Mouse (Mus musculus): ENCODE measurements at regions not wholly inside any gene's neighbourhood (a gene's known extent, or its start where the extent isn't known, plus 50 kb on each side); places are given as distances from the start of the nearest gene placed in this dataset.

DNA sequence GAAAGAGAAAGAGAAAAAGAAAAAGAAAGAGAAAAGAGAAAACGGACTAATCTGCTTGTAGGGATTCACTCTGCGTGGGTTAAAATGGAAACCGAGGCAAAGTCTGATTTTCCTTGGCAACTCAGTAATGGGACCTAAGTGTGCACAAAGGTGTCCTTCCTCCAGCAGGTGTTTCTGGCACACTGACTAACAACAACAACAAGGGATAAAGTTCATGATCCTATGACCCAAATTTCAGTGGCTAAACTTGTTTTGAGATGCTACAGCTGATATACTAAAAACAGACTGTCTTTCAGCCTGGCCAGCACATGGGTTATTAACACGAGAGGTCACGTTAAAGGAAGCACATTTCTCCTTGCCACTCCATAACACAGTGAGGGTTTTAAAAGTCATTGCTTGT lies 116.7 kb downstream of the Il20rb start:
- no peak overlapping the region for H3K4me2 ChIP-seq
- no peaks in the 10 kb centered on the region for H3K36me3 ChIP-seq
- no peaks in the 10 kb centered on the region for H3K9me3 ChIP-seq
- no peak for ATAC-seq (ENCODE audit: insufficient number of reproducible peaks, insufficient read depth, low FRiP score, low TSS enrichment, low read depth)
- no peaks in the 10 kb centered on the region for H3K27me3 ChIP-seq
- WGBS: 84% methylated on average over 5 of the region's 5 CpGs
- H3K9ac ChIP-seq (replicated peaks): no peak overlapping the region
- H3K4me1 ChIP-seq (replicated peaks): no peaks in the 10 kb centered on the region
- H3K4me3 ChIP-seq (replicated peaks): no peak overlapping the region
- no peak overlapping the region for H3K27ac ChIP-seq

DNA sequence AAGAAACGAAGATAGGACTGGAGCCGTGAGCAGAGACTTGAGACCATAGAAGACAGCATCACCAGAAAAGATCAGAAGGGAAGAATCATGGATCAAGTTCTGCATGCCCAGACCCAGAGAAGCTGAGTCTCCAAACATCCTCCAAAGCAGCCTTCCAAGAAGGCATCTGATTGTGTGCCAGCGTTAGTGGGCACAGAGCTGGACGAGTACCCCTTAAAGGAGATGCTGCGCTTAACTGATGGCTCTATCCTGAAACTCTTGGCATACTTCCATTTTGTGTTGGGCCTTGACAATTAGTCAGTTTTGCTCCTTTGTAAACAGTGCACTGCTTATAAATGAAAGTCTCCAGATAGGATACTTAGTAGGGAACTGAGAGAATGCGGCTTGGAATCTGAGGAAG lies 119.8 kb downstream of the Il20rb start:
- no peaks in the 10 kb centered on the region for H3K27me3 ChIP-seq
- 78% methylated on average over 6 of the region's 6 CpGs for WGBS
- H3K36me3 ChIP-seq: no peaks in the 10 kb centered on the region
- ATAC-seq (ENCODE audit: insufficient number of reproducible peaks, insufficient read depth, low FRiP score, low TSS enrichment, low read depth): no peak
- no peak overlapping the region for H3K27ac ChIP-seq
- no peak overlapping the region for H3K4me2 ChIP-seq
- H3K9ac ChIP-seq (replicated peaks): no peak overlapping the region
- H3K4me1 ChIP-seq (replicated peaks): no peaks in the 10 kb centered on the region
- H3K9me3 ChIP-seq: no peaks in the 10 kb centered on the region
- no peak overlapping the region for H3K4me3 ChIP-seq (replicated peaks)

DNA sequence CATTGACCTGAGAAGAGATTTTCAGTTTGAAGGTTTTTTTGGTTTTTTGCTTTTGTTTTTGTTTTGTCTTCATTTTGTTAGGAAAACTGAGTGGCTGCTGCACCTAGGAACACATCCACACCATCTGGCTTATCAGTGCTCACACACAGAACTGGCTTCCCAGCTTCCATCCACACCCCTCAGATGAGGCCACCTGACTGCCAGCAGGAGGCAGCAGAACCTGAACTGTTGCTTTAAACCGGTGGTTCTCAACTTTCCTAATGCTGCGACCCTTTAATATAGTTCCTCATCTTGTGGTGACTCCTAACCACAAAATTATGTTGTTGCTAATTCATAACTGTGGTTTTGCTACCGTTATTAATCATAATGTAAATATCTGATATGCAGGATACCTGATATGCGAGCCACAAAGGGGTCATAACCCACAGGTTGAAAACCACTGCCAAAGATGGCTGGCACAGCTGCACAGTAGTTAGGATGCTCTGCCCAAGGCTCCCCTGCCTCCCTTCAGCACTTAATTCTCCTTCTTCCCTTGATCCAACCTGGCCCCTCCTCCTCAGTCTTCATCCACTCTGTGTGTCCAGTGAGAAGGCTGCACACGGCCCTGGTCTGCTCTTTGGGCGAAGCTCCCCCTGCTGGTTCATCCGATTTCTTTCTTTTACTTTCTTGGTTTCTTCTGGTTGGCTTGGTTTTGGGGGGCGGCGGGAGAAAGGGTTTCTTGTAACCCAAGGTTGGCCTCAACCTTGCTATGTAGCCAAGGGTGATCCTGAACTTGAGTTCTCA lies 126.5 kb downstream of the Il20rb start:
- Histone ChIP-seq H3K9me3 (no peaks in the 10 kb centered on the region), H3K4me3 (replicated peaks) (no peak overlapping the region), H3K36me3 (no peaks in the 10 kb centered on the region), H3K27ac (no peak overlapping the region), H3K4me1 (replicated peaks) (no peaks in the 10 kb centered on the region), H3K9ac (replicated peaks) (no peak overlapping the region), H3K4me2 (no peak overlapping the region), H3K27me3 (no peaks in the 10 kb centered on the region)
- WGBS: 69% methylated on average over 9 of the region's 9 CpGs
- no peak for ATAC-seq (ENCODE audit: insufficient number of reproducible peaks, insufficient read depth, low FRiP score, low TSS enrichment, low read depth)

GRCm38 (mm10) chr9:100357553-100357952 lies 129.0 kb downstream of the Il20rb start:
- H3K9ac ChIP-seq (replicated peaks): no peak overlapping the region
- no peaks in the 10 kb centered on the region for H3K27me3 ChIP-seq
- H3K4me3 ChIP-seq (replicated peaks): no peak overlapping the region
- H3K4me1 ChIP-seq (replicated peaks): no peaks in the 10 kb centered on the region
- no peaks in the 10 kb centered on the region for H3K36me3 ChIP-seq
- WGBS: 53% methylated on average over 12 of the region's 12 CpGs
- no peaks in the 10 kb centered on the region for H3K9me3 ChIP-seq
- no peak overlapping the region for H3K27ac ChIP-seq
- no peak for ATAC-seq (ENCODE audit: insufficient number of reproducible peaks, insufficient read depth, low FRiP score, low TSS enrichment, low read depth)
- H3K4me2 ChIP-seq: no peak overlapping the region

DNA sequence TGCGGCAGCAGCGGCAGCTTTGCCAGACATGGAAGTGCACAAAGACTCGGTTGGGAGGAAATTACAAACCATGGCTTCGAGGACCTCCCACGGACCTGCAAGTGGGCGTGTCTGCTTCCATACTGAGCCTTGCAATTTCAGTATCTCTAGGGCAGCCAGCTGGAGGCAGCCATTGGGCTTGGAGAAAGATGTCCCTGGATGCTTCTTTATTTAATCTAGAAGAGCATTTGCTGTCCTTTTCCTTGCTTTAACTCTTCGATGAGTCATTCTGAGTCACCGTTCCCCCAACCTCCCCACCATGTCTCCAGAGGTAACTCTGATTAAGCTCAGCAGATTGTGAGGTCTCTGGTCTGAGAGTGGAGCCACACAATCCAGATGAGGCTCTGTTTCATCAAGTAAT lies 145.8 kb downstream of the Il20rb start:
- no peaks in the 10 kb centered on the region for H3K36me3 ChIP-seq
- no peak overlapping the region for H3K4me3 ChIP-seq (replicated peaks)
- 81% methylated on average over 8 of the region's 8 CpGs for WGBS
- no peak overlapping the region for H3K9ac ChIP-seq (replicated peaks)
- no peaks in the 10 kb centered on the region for H3K4me1 ChIP-seq (replicated peaks)
- H3K27ac ChIP-seq: no peak overlapping the region
- no peaks in the 10 kb centered on the region for H3K27me3 ChIP-seq
- no peaks in the 10 kb centered on the region for H3K9me3 ChIP-seq
- H3K4me2 ChIP-seq: no peak overlapping the region
- ATAC-seq (ENCODE audit: insufficient number of reproducible peaks, insufficient read depth, low FRiP score, low TSS enrichment, low read depth): no peak

DNA sequence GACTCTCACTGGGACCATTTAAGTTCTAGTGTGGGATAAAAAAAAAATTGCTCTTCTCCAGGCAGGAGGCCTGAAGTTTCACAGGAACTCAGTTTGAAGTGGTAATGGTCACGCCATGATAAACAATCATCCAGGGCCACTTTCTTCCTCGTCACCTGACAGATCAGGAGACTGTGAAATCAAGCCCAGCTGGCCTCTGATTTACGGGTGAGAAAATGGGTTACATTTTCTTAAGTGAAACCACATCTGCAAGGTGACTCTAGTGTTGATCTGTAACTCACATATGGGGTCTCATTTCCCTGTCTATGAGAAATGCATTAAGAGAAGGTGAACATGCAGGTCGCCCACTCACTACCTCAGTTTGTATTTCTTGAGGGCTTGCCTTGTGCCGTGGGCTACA lies 178.8 kb downstream of the Il20rb start:
- H3K4me3 ChIP-seq (replicated peaks): no peak overlapping the region
- H3K4me1 ChIP-seq (replicated peaks): no peaks in the 10 kb centered on the region
- H3K4me2 ChIP-seq: no peak overlapping the region
- 29% methylated on average over 5 of the region's 5 CpGs for WGBS
- H3K9me3 ChIP-seq: no peaks in the 10 kb centered on the region
- H3K9ac ChIP-seq (replicated peaks): no peak overlapping the region
- ATAC-seq (ENCODE audit: insufficient number of reproducible peaks, insufficient read depth, low FRiP score, low TSS enrichment, low read depth): no peak
- no peaks in the 10 kb centered on the region for H3K27me3 ChIP-seq
- H3K27ac ChIP-seq: no peak overlapping the region
- no peaks in the 10 kb centered on the region for H3K36me3 ChIP-seq

DNA sequence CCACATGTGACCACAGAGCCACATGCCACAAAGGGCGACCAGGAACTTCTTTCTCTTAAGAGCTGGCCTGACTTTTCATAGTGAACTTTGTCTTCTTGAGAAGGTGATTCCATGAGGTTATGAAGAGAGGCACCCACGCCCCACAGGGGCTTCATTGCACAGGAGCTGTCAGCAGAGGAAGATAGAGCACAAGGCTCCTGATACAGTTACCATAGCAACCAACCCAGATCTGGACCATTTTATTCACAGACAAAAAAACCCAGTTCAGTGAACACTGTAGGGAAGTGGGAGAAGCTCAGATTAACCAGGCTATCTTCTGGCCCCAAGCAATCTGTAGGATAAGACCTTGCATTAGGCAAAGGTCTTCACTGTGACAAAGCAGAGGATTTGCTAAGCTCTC lies 179.2 kb downstream of the Il20rb start:
- no peak overlapping the region for H3K9ac ChIP-seq (replicated peaks)
- ATAC-seq (ENCODE audit: insufficient number of reproducible peaks, insufficient read depth, low FRiP score, low TSS enrichment, low read depth): no peak
- H3K4me2 ChIP-seq: no peak overlapping the region
- H3K36me3 ChIP-seq: no peaks in the 10 kb centered on the region
- H3K27me3 ChIP-seq: no peaks in the 10 kb centered on the region
- no peak overlapping the region for H3K27ac ChIP-seq
- no peak overlapping the region for H3K4me3 ChIP-seq (replicated peaks)
- no peaks in the 10 kb centered on the region for H3K9me3 ChIP-seq
- 75% methylated on average over 2 of the region's 2 CpGs for WGBS
- H3K4me1 ChIP-seq (replicated peaks): no peaks in the 10 kb centered on the region

- Histone ChIP-seq H3K27ac (no peak overlapping the region), H3K4me1 (replicated peaks) (no peaks in the 10 kb centered on the region), H3K4me3 (replicated peaks) (no peak overlapping the region), H3K4me2 (no peak overlapping the region), H3K9ac (replicated peaks) (no peak overlapping the region), H3K9me3 (no peaks in the 10 kb centered on the region), H3K36me3 (no peaks in the 10 kb centered on the region), H3K27me3 (no peaks in the 10 kb centered on the region)
- 88% methylated on average over 6 of the region's 6 CpGs for WGBS
- no peak for ATAC-seq (ENCODE audit: insufficient number of reproducible peaks, insufficient read depth, low FRiP score, low TSS enrichment, low read depth)
These were observed 182.8 kb downstream of the Il20rb start for GRCm38 (mm10) chr9:100303762-100304161.

GRCm38 (mm10) chr9:100301613-100302012 lies 185.0 kb downstream of the Il20rb start:
- no peak overlapping the region for H3K9ac ChIP-seq (replicated peaks)
- H3K4me3 ChIP-seq (replicated peaks): no peak overlapping the region
- no peak overlapping the region for H3K27ac ChIP-seq
- H3K4me1 ChIP-seq (replicated peaks): no peaks in the 10 kb centered on the region
- no peak overlapping the region for H3K4me2 ChIP-seq
- H3K36me3 ChIP-seq: no peaks in the 10 kb centered on the region
- no peaks in the 10 kb centered on the region for H3K9me3 ChIP-seq
- 63% methylated on average over 12 of the region's 12 CpGs for WGBS
- no peak for ATAC-seq (ENCODE audit: insufficient number of reproducible peaks, insufficient read depth, low FRiP score, low TSS enrichment, low read depth)
- no peaks in the 10 kb centered on the region for H3K27me3 ChIP-seq

DNA sequence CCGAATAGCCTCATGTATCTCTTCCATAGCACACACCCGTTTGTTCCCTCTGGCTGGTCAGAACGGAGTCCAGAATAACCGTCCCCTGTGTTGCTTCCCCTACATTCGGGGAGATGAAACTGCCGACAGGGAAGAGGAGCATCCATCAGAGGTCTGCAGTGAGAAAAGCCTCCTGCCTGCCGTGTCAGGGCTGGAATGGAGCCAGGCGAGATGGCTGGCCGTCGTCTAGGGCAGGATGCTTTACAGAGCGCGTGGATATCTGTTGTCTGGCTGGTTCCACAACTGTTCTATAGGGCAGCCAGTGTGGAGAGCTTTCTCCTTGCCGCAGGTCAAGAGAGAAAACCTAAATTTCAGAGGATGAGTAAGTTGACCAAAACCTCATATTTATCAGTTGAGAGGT lies 209.2 kb downstream of the Il20rb start:
- Histone ChIP-seq H3K4me2 (no peak overlapping the region), H3K9ac (replicated peaks) (no peak overlapping the region), H3K27ac (no peak overlapping the region), H3K27me3 (no peaks in the 10 kb centered on the region), H3K4me3 (replicated peaks) (no peak overlapping the region), H3K4me1 (replicated peaks) (peaks cover 9% of the 10 kb centered on the region), H3K9me3 (no peaks in the 10 kb centered on the region), H3K36me3 (no peaks in the 10 kb centered on the region)
- WGBS: 77% methylated on average over 13 of the region's 13 CpGs
- no peak for ATAC-seq (ENCODE audit: insufficient number of reproducible peaks, insufficient read depth, low FRiP score, low TSS enrichment, low read depth)

GRCm38 (mm10) chr9:100266528-100267387 lies 219.8 kb downstream of the Il20rb start:
- H3K4me2 ChIP-seq: 0 out of 2 replicates have a peak overlapping the region, but pooled peaks have one; percentile 27

More at GRCm38 (mm10) chr9:100266528-100267387, 219.8 kb downstream of the Il20rb start:
- Histone ChIP-seq H3K27ac (no peak overlapping the region), H3K4me1 (replicated peaks) (peaks cover 7% of the 10 kb centered on the region), H3K4me3 (replicated peaks) (no peak overlapping the region), H3K36me3 (no peaks in the 10 kb centered on the region), H3K9me3 (no peaks in the 10 kb centered on the region), H3K27me3 (peaks cover 7% of the 10 kb centered on the region; the same call in 1 of the 2 replicates), H3K9ac (replicated peaks) (no peak overlapping the region)
- no peak for ATAC-seq (ENCODE audit: insufficient number of reproducible peaks, insufficient read depth, low FRiP score, low TSS enrichment, low read depth)
- 38% methylated on average over 16 of the region's 16 CpGs for WGBS

Measured in limb, embryonic 12.5 days (tissue).